Mouse (Mus musculus) cerebellum, adult 2 months (tissue): Measurements from ENCODE around the gene Fam83g. TPM values are rescaled to one million over a fixed set of nuclear protein-coding genes. Genes with fewer than 3 reads are reported as not detected.
A peak's percentile ranks its signal among the peaks of the same experiment; 100 is the strongest.

Experiments used
- DNase-seq, 2 experiments: peaks; one replicate each; pipeline ENCODE4 v3.0.0; 2021
- H3K27ac ChIP-seq: fragments of 200-500 bp; 2 replicates; pipeline ENCODE4 v1.5.1; 2012; ENCODE audit warnings: low read length, control low read depth, inconsistent platforms; ENCODE audit not compliant: insufficient read depth
- H3K27me3 ChIP-seq: fragments of 200-500 bp; 2 replicates; pipeline ENCODE4 v1.6.1; 2012; ENCODE audit warnings: inconsistent platforms, mild to moderate bottlenecking, low read length, moderate library complexity; ENCODE audit not compliant: control insufficient read depth, insufficient read depth
- H3K4me1 ChIP-seq: fragments of 200-500 bp; 2 replicates; pipeline ENCODE4 v1.6.1; 2011; ENCODE audit warnings: low read length; ENCODE audit not compliant: control insufficient read depth, insufficient read depth
- H3K4me3 ChIP-seq: fragments of 200-500 bp; replicated peaks from 2 replicates; pipeline ENCODE3; 2011; ENCODE audit warnings: mild to moderate bottlenecking, low read depth, low read length, control low read depth; ENCODE audit not compliant: insufficient read depth
- CTCF ChIP-seq: fragments of 200-500 bp; IDR thresholded peaks from 2 replicates; pipeline ENCODE4 v1.5.1; 2011; ENCODE audit warnings: low read depth, mild to moderate bottlenecking, control low read depth, low read length, moderate library complexity, borderline replicate concordance; ENCODE audit not compliant: insufficient read depth
- POLR2A ChIP-seq: fragments of 200-500 bp; IDR thresholded peaks from 2 replicates; pipeline ENCODE4 v1.6.1; 2011; ENCODE audit warnings: low read length, control low read depth, borderline replicate concordance; ENCODE audit not compliant: insufficient read depth
- WGBS: fragments of 180-500 bp; shearing (Covaris S2); methylation state at CpG from one replicate; pipeline ENCODE4 v1.1.7; 2018; 5-methylcytosine and 5-hydroxymethylcytosine counted together
- polyA plus RNA-seq: library from polyadenylated mRNA; depleted of rRNA; stranded (reverse); fragments of >200 nt; gene quantifications from 2 replicates; pipeline ENCODE4 v1.2.3, GENCODE M21; 2012

Fam83g gene
- polyA plus RNA-seq, 1 experiment: 0.08 TPM

DNA sequence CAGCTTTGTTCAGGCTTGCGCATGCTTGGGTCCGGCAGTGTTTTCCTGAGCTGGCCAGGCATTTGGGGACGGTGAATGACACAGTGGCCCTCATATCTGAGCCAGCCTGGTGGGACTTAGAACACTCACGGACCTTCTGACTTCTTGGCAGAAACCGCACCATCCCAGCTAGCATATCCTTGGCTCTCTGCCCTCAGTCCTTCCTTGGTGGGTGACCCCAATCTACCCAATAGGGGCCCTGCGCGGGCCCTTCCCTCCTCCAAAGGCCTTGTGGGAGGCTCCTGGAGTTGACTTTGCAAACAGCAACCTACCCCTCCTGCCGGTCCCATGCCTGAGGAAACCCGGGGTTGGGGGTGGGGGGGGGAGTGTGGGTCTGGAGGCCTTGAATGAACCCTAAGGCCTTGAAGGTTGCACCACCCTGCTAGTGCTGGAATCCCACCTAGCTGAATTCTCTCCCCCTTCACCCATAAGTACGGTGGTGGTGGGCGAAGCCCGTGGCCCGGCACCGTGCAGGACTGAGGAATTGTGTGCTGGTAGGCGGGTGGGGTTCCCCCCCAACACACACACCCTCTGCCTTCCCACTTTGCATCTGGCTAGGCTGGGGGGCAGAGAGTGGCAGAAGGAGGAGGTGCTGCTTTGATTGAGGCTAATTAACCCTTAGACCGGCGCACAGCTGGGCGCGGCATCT is 9.6 kb upstream of the Fam83g start:
- no peak for TF ChIP-seq CTCF
- no peak for TF ChIP-seq POLR2A
- Histone ChIP-seq H3K27ac (no peak overlapping the region), H3K4me3 (no peak overlapping the region), H3K27me3 (no peaks in the 10 kb centered on the region), H3K4me1 (no peaks in the 10 kb centered on the region)
- WGBS: 33% methylated on average over 19 of the region's 19 CpGs
- DNase-seq: no peak

DNA sequence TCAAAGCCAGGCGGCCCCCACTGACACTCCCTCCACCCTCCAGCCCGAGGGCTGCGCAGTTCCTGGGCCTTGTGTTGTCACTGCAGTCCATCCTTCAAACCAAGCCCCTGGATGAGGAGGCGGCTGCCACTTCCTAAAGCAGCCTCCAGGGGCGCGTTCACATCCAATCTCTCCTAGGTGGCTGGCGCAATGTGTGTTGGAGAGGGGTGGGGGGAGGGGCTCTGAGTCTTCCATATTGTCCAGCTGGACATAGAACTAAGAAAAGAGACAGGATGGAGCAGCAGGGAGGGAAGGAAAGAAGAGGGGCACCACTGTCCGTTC is 9.1 kb upstream of the Fam83g start:
- H3K4me1 ChIP-seq: no peaks in the 10 kb centered on the region
- no peak for DNase-seq
- no peak overlapping the region for H3K27ac ChIP-seq
- no peaks in the 10 kb centered on the region for H3K27me3 ChIP-seq
- H3K4me3 ChIP-seq: no peak overlapping the region
- 36% methylated on average over 8 of the region's 8 CpGs for WGBS
- TF ChIP-seq CTCF (peak; percentile 35; the same call in 1 of the 2 replicates), POLR2A (no peak)

DNA sequence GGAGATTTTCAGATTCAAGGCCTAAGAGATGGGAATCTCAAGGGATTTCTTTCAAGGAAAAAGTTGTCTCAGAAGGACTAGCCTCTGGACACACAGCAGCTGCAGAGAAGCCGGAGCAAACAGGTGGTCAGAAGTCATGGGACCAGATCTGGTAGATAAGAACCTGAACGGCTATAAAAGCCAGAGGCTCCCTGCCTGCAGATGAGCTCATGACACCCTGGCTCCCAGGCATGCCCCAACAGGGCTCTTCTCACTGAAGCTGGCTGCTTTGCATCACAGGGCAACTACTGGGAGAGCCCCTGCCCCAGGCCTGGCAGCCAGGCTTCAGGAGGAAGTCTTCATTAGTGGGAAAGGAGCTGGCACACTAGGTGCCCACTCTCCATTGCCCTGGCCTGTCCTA is 8.6 kb upstream of the Fam83g start:
- no peaks in the 10 kb centered on the region for H3K27me3 ChIP-seq
- 80% methylated on average over 2 of the region's 2 CpGs for WGBS
- H3K27ac ChIP-seq: no peak overlapping the region
- H3K4me3 ChIP-seq: no peak overlapping the region
- DNase-seq: no peak
- H3K4me1 ChIP-seq: no peaks in the 10 kb centered on the region
- no peak for TF ChIP-seq CTCF
- no peak for TF ChIP-seq POLR2A

DNA sequence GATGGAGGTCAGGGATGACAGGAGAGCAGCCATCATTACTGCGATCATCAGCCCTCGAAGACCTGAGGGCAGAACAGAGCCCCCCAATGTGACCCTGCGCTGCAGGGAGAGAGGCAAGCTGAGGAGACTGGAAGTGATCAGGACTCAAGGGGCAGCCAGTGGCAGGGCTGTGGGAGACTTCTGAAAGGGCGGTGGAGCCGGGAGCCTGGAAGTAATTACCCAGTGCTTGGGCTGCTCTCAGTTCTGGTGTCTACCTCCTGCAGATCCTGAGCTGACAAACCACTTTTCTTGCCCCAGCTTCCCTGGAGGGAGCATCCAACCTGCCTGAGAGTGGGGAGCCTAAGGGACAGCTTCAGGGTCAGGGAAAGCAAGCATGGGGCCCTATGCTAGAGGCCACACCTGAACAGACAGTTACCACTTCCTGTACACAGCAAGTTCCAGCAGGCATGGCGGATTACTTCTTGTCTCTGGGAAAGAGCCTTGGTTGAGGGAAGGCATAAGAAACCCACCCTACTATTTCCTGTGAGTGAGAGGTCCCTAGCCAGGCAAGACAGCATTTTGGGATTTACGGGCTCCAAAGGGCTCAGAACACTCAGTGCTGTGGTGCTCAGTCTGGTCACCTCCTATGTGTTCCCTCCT is 7.6 kb upstream of the Fam83g start:
- WGBS: 90% methylated on average over 7 of the region's 7 CpGs

DNA sequence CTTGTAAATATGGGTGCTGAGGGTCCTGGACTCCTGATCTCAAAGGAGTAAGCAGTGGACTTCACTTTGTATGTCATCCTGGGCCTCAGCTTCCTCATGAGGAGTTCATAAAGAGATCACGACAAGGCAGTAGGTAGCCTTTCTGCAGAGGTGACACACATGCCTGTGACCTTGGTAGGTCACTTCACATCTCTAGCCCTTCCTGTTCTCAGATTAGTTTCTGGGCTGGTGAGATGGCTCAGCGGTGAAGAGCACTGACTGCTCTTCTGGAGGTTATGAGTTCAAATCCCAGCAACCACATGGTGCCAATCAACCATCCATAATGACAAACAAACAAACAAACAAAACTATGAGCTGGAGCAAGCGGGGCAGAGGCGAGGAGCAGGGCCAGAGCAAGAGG is 6.2 kb upstream of the Fam83g start:
- 89% methylated on average over 4 of the region's 4 CpGs for WGBS

More for the DNA sequence above, 7.6 kb upstream of the Fam83g start:
- TF ChIP-seq POLR2A (no peak), CTCF (no peak)
- no peak overlapping the region for H3K4me3 ChIP-seq
- DNase-seq: no peak
- H3K27ac ChIP-seq: no peak overlapping the region
- no peaks in the 10 kb centered on the region for H3K27me3 ChIP-seq
- H3K4me1 ChIP-seq: no peaks in the 10 kb centered on the region

DNA sequence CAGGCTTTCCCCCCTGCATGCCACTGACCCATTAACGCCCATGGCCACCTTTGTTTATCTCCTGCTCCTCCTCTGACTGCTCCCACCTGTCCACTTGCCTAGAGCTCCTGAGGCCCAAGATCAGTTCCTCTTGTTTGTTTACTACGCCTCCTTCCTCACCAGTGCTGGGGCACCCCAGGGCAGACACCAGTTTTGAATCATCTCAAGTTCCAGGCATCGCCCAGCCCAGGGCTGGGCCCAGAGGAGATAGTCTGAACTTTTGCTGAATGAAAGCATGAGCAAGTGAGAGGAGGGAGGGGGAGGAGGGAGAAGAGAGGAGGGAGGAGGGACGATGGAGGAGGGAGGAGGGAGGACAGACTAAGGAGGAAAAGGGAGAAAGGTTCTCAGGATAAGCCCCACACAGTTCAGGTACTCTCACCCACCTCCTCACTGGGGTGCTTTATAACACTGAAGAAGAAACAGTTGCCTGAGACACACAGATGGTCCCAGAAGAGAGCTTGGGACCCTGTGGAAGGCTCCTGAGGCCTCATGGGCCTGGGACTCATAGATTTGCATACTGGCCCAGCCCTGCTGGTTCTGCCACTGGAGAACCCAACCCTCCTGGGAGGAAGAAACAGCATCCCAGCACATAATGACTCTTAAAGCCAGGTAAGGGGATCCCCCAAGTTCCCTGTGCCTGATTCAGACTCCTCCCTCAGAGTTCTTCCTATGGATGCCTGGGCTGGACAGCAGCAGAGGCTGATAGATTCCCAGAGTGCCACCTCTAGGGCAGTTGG is 4.6 kb upstream of the Fam83g start:
- TF ChIP-seq POLR2A (no peak), CTCF (no peak)
- no peak overlapping the region for H3K4me3 ChIP-seq
- no peak for DNase-seq
- 91% methylated on average over 4 of the region's 4 CpGs for WGBS
- no peaks in the 10 kb centered on the region for H3K4me1 ChIP-seq
- H3K27me3 ChIP-seq: peaks cover 1% of the 10 kb centered on the region; the same call in 1 of the 2 replicates
- H3K27ac ChIP-seq: no peak overlapping the region

More for the DNA sequence above, 6.2 kb upstream of the Fam83g start:
- no peak for DNase-seq
- TF ChIP-seq POLR2A (no peak), CTCF (no peak)
- H3K4me1 ChIP-seq: no peaks in the 10 kb centered on the region
- H3K27ac ChIP-seq: no peak overlapping the region
- H3K27me3 ChIP-seq: no peaks in the 10 kb centered on the region
- H3K4me3 ChIP-seq: no peak overlapping the region

DNA sequence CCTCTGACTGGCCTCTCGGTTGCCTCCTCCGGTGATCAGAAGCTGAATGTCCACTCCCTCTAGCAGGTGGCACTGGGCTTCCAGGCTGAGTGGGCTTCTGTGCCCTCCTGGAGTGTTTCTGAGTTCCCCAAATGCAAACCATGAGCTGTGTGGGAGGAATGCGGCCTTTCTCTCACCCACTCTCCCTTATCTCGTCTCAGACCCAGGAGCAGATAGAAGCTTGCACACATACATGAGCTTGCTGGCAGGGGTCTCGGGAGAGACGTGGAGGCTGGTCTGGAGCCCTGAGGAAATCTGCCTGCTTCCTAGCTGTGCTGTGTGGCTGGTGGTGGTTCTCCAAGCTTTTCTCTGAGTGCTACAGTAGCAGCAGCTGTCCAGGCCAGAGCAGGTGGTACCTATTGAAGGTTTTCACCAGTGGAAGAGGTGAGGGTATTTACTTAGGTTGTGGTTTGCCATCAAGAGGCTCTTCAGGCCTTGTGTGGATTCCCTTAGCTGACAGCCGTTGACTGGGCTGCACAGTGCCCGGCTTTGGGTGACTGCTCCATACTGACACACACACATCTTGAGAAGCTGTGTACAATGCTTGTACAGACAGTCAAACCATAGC is 1.3 kb downstream of the Fam83g start:
- no peak for TF ChIP-seq CTCF
- no peak for TF ChIP-seq POLR2A
- Histone ChIP-seq H3K4me1 (no peaks in the 10 kb centered on the region), H3K27me3 (peaks cover 2% of the 10 kb centered on the region; the same call in 1 of the 2 replicates), H3K4me3 (no peak overlapping the region), H3K27ac (no peak overlapping the region)
- no peak for DNase-seq
- 86% methylated on average over 8 of the region's 8 CpGs for WGBS
